Mouse (Mus musculus) frontal cortex, postnatal 25 days (tissue): Measurements from ENCODE around the gene Vmn1r128.
"Not testable (repeated sequence)": the region's sequence is repeated elsewhere in the genome, so short reads cannot be mapped to it uniquely, and the experiment has no call there.

Experiments
- DNase-seq, 2 experiments: peaks; one replicate each; pipeline ENCODE4 v3.0.0; 2022; ENCODE audit warnings: low spot score in 2 of 2

Gene Vmn1r128

DNA sequence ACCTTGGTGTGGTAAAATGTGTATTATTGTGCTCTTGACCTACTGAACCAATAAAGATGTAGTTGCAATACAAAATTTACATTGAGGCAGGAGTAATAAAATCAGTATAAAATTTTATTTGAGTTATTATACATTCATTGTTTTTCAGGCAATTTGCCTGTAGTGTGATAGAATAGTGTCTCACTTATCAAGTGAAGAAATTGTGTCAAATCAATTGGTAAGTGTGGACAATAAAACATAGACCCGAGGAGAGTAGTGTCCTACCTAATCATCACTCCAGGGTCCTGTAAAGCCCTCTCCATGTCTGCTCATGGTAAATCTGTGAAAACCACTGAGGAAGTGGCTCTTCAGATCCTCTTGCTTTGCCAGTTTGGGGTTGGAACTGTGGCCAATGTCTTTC, at the start of gene Vmn1r128:
TSS of gene Vmn1r128 (plus strand) at position 301 of the 400 bp plus-strand sequence.
- not testable (repeated sequence) for DNase-seq

DNA sequence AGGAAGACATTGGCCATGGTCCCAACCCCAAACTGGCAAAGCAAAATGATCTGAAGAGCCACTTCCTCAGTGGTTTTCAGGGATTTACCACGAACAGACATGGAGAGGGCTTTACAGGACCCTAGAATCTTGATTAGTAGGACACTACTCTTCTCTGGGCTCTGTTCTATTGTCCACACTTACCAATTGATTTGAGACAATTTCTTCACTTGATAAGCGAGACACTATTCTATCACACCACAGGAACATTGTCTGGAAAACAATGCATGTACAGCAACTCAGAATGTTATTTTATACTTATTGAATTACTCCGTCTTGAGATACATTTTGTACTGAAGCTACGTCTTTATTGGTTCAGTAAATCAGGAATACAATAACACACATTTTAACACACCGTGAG, 47.8 kb upstream of the Vmn1r128 start, which contains the start of gene Vmn1r126:
TSS of gene Vmn1r126 (minus strand) at position 101 of the 400 bp plus-strand sequence.
- DNase-seq, result not testable (repeated sequence)

GRCm38 (mm10) chr7:21319761-21320160, 29.4 kb upstream of the Vmn1r128 start, which contains the start of gene Vmn1r127:
Vmn1r127 (minus strand) TSS chr7:21319861.
- not testable (repeated sequence) for DNase-seq

- not testable (repeated sequence) for DNase-seq
These were observed 12.0 kb downstream of the Vmn1r128 start, which contains the start of gene Vmn1r129 for GRCm38 (mm10) chr7:21361191-21361590. Vmn1r129 (minus strand) TSS chr7:21361291.
